Mouse (Mus musculus) hindbrain, embryonic 15.5 days (tissue): ENCODE measurements around the gene Ppt2. TPM values are rescaled to one million over a fixed set of nuclear protein-coding genes. Genes with fewer than 3 reads are reported as not detected.

Source experiments
- ATAC-seq: fragments of 200-750 bp; cut with Nextera tagmentation; 2 replicates; pipeline ENCODE4 v1.8.0; 2017; ENCODE audit warnings: low read depth, moderate number of reproducible peaks, moderate TSS enrichment; ENCODE audit not compliant: low FRiP score
- H3K27ac ChIP-seq: fragments of 300-500 bp; sonication (generic); replicated peaks from 2 replicates; pipeline ENCODE4 v1.5.1; 2015; ENCODE audit warnings: mild to moderate bottlenecking, inconsistent platforms
- H3K27me3 ChIP-seq: fragments of 300-500 bp; sonication (generic); 2 replicates; pipeline ENCODE4 v1.6.1; 2015; ENCODE audit warnings: control low read depth, inconsistent platforms
- H3K36me3 ChIP-seq: fragments of 300-500 bp; sonication (generic); 2 replicates; pipeline ENCODE4 v1.6.1; 2015; ENCODE audit warnings: control low read depth, inconsistent platforms
- H3K4me1 ChIP-seq: fragments of 300-500 bp; sonication (generic); replicated peaks from 2 replicates; pipeline ENCODE4 v1.6.1; 2015; ENCODE audit warnings: control low read depth, inconsistent platforms
- H3K4me2 ChIP-seq: fragments of 300-500 bp; sonication (generic); 2 replicates; pipeline ENCODE4 v1.6.1; 2015; ENCODE audit warnings: moderate library complexity, mild to moderate bottlenecking, inconsistent platforms
- H3K4me3 ChIP-seq: fragments of 300-500 bp; sonication (generic); 2 replicates; pipeline ENCODE4 v1.5.1; 2015; ENCODE audit warnings: mild to moderate bottlenecking, inconsistent platforms
- H3K9ac ChIP-seq: fragments of 300-500 bp; sonication (generic); 2 replicates; pipeline ENCODE4 v1.6.1; 2015; ENCODE audit warnings: inconsistent platforms
- H3K9me3 ChIP-seq: fragments of 300-500 bp; sonication (generic); 2 replicates; pipeline ENCODE4 v1.6.1; 2016; ENCODE audit warnings: control low read depth, inconsistent platforms
- WGBS: fragments of 180-500 bp; shearing (Covaris S2); methylation state at CpG from one replicate; pipeline ENCODE4 v1.1.7; 2015; 5-methylcytosine and 5-hydroxymethylcytosine counted together
- polyA plus RNA-seq: library from polyadenylated mRNA; unstranded; fragments of >200 nt; fragmentation: Nextera tagmentation; extraction: Ambion mirVana; gene quantifications from 2 replicates; pipeline ENCODE4 v1.2.1, GENCODE M21; 2015

Gene Ppt2
- polyA plus RNA-seq, 1 experiment from 2014 or later: 20.4 TPM

DNA sequence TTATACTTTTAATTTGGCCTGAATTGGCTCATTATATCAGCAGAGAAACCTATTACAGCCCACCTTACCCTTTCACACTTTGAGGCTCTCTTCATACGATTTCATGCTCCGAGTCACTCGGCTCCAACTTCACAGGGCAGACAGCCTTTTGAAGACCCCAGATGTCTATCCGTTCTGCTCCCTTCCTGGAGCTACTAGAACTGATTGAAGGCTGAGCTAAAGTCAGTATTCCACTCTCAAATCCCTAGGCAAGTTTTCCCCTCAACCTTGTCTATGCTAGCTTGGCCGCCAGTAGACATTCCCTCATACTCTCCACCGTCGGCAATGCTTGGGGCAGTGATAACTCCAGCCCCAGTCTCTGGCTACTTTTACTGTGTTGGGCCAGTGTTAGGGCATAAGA lies 39.1 kb downstream of the Ppt2 start:
- ATAC-seq: no peak
- Histone ChIP-seq H3K36me3 (no peaks in the 10 kb centered on the region), H3K4me1 (peaks cover 65% of the 10 kb centered on the region), H3K27ac (no peak overlapping the region), H3K4me2 (no peak overlapping the region), H3K9me3 (no peaks in the 10 kb centered on the region), H3K9ac (no peak overlapping the region), H3K27me3 (no peaks in the 10 kb centered on the region), H3K4me3 (no peak overlapping the region)
- WGBS: 48% methylated on average over 7 of the region's 7 CpGs

DNA sequence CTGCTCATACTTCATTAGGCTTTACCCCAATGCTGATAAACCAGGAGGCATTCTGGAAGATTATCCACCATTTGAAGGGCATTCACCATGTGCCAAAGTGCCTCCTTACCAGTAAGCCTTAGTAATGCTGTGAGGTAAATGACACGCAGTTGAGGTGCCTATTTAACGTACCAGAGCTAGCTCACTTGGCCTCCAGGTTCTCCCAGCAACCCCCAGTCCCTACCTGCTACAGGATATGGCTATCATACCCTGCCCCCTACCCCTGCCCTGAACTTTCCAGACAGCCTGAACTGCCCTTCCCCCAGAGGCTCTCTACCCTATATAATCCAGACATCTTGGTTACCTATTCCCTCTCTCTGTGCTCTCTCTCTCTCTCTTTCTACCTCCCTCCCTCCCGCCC lies 39.5 kb downstream of the Ppt2 start:
- H3K9me3 ChIP-seq: no peaks in the 10 kb centered on the region
- peak overlapping the region; percentile 14; the same call in 1 of the 2 replicates for H3K9ac ChIP-seq
- 76% methylated on average over 3 of the region's 3 CpGs for WGBS
- ATAC-seq: no peak
- peaks cover 61% of the 10 kb centered on the region for H3K4me1 ChIP-seq
- no peak overlapping the region for H3K4me2 ChIP-seq
- no peaks in the 10 kb centered on the region for H3K27me3 ChIP-seq
- no peak overlapping the region for H3K27ac ChIP-seq
- H3K4me3 ChIP-seq: peak overlapping the region; percentile 65; the same call in 1 of the 2 replicates
- no peaks in the 10 kb centered on the region for H3K36me3 ChIP-seq

- WGBS: 4% methylated on average over 19 of the region's 19 CpGs
- H3K4me3 ChIP-seq: peak overlapping the region; percentile 65
- peaks cover 51% of the 10 kb centered on the region for H3K4me1 ChIP-seq
Observed at GRCm38 (mm10) chr17:34587814-34588213, 40.5 kb downstream of the Ppt2 start.

GRCm38 (mm10) chr17:34587423-34587811 lies 40.9 kb downstream of the Ppt2 start:
- under 1% methylated on average over 48 of the region's 50 CpGs for WGBS
- H3K4me3 ChIP-seq: peak overlapping the region; percentile 65
- H3K4me2 ChIP-seq: peak overlapping the region; percentile 86
- peak overlapping the region; percentile 99 for H3K27ac ChIP-seq
- H3K9ac ChIP-seq: peak overlapping the region; percentile 97
- H3K27me3 ChIP-seq: no peaks in the 10 kb centered on the region
- ATAC-seq: peak; percentile 83
- no peaks in the 10 kb centered on the region for H3K9me3 ChIP-seq
- peaks cover 47% of the 10 kb centered on the region for H3K4me1 ChIP-seq
- no peaks in the 10 kb centered on the region for H3K36me3 ChIP-seq

More at GRCm38 (mm10) chr17:34587814-34588213, 40.5 kb downstream of the Ppt2 start:
- no peak for ATAC-seq
- Histone ChIP-seq H3K9me3 (no peaks in the 10 kb centered on the region), H3K4me2 (peak overlapping the region; percentile 86), H3K27me3 (no peaks in the 10 kb centered on the region), H3K36me3 (no peaks in the 10 kb centered on the region), H3K27ac (peak overlapping the region; percentile 99), H3K9ac (peak overlapping the region; percentile 97)

DNA sequence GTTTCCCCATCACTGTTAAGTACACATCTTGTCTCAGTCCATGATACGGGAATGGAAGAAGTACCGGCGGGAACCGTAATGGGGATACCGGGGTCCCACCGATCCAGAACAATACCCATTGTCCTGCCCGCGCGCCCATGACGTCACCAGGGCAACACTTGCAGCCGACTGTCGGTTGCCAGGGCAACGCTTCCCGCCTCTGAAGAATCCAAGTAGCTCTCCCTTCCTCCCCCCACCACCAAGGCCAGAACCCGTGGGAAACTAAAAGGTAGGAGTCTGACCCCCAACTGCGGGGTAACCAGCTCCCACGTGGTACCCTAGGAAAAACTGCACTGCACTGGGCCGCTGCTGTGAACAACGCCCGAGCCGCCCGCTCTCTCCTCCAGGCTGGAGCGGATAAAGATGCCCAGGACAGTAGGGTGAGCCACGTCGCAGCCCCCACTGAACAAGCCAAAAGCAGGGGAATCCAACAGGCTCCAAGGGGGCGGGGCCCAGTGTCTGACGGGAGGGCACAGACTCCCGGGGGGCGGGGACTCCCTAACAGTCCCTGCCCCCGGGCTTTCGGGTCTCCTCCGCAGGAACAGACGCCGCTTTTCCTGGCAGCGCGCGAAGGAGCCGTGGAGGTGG lies 41.4 kb downstream of the Ppt2 start:
- Histone ChIP-seq H3K4me1 (peaks cover 47% of the 10 kb centered on the region), H3K36me3 (no peaks in the 10 kb centered on the region), H3K27ac (peak overlapping the region; percentile 99), H3K4me2 (peak overlapping the region; percentile 86), H3K27me3 (no peaks in the 10 kb centered on the region), H3K9ac (peak overlapping the region; percentile 81), H3K4me3 (peak overlapping the region; percentile 65), H3K9me3 (no peaks in the 10 kb centered on the region)
- WGBS: 0% methylated on average over 38 of the region's 38 CpGs
- ATAC-seq: peak; percentile 84

- peak; percentile 12 for ATAC-seq
- Histone ChIP-seq H3K36me3 (no peaks in the 10 kb centered on the region), H3K27me3 (no peaks in the 10 kb centered on the region), H3K4me3 (peak overlapping the region; percentile 65), H3K9ac (peak overlapping the region; percentile 81), H3K4me1 (peaks cover 42% of the 10 kb centered on the region), H3K27ac (peak overlapping the region; percentile 99), H3K4me2 (peak overlapping the region; percentile 86), H3K9me3 (no peaks in the 10 kb centered on the region)
- WGBS: 10% methylated on average over 32 of the region's 32 CpGs
Observed at GRCm38 (mm10) chr17:34585877-34586771, 42.2 kb downstream of the Ppt2 start.

GRCm38 (mm10) chr17:34585121-34585520 lies 43.2 kb downstream of the Ppt2 start:
- H3K36me3 ChIP-seq: no peaks in the 10 kb centered on the region
- no peaks in the 10 kb centered on the region for H3K9me3 ChIP-seq
- WGBS: 83% methylated on average over 8 of the region's 8 CpGs
- no peak overlapping the region for H3K4me2 ChIP-seq
- H3K4me3 ChIP-seq: no peak overlapping the region
- peaks cover 32% of the 10 kb centered on the region for H3K4me1 ChIP-seq
- 0 out of 2 replicates have a peak overlapping the region, but pooled peaks have one; percentile 23 for H3K27ac ChIP-seq
- H3K9ac ChIP-seq: no peak overlapping the region
- ATAC-seq: no peak
- H3K27me3 ChIP-seq: no peaks in the 10 kb centered on the region

DNA sequence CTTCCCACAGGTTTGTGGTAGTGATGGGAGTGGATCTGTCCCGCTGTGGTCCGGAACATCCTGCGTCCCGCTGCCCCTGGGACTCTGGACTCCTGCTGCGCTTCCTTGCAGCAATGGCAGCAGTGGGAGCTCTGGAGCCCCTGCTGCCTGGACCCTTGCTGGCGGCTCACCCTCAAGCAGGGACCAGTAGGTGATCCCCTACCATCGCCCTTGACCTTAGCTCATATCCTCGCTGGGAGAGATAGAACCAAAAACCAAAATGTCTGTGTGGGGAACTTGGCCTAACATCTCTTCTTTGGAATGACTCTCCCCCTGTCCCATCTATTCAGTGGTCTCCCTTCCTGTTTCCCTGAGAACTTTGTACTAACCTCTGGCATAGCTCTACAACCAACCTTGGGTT lies 44.5 kb downstream of the Ppt2 start:
- H3K27me3 ChIP-seq: no peaks in the 10 kb centered on the region
- H3K36me3 ChIP-seq: no peaks in the 10 kb centered on the region
- no peak overlapping the region for H3K27ac ChIP-seq
- no peak overlapping the region for H3K4me2 ChIP-seq
- ATAC-seq: no peak
- H3K9me3 ChIP-seq: no peaks in the 10 kb centered on the region
- 88% methylated on average over 8 of the region's 8 CpGs for WGBS
- H3K4me3 ChIP-seq: no peak overlapping the region
- H3K4me1 ChIP-seq: peaks cover 23% of the 10 kb centered on the region
- no peak overlapping the region for H3K9ac ChIP-seq

DNA sequence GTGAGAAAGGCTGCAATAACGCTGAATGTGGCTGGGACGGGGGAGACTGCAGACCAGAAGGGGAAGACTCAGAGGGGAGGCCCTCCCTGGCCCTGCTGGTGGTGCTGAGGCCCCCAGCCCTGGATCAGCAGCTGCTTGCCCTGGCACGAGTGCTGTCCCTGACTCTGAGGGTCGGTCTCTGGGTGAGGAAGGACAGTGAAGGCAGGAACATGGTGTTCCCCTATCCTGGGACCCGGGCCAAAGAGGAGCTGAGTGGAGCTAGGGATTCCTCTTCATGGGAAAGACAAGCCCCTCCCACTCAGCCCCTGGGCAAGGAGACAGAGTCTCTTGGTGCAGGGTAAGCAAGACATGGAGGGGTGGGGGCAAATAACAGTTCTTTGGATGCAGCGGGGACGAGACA lies 44.9 kb downstream of the Ppt2 start:
- ATAC-seq: no peak
- Histone ChIP-seq H3K36me3 (no peaks in the 10 kb centered on the region), H3K27ac (no peak overlapping the region), H3K4me1 (peaks cover 19% of the 10 kb centered on the region), H3K9me3 (no peaks in the 10 kb centered on the region), H3K4me2 (no peak overlapping the region), H3K9ac (no peak overlapping the region), H3K27me3 (no peaks in the 10 kb centered on the region), H3K4me3 (no peak overlapping the region)
- whole genome bisulfite sequencing: 61% methylated on average over 7 of the region's 7 CpGs

DNA sequence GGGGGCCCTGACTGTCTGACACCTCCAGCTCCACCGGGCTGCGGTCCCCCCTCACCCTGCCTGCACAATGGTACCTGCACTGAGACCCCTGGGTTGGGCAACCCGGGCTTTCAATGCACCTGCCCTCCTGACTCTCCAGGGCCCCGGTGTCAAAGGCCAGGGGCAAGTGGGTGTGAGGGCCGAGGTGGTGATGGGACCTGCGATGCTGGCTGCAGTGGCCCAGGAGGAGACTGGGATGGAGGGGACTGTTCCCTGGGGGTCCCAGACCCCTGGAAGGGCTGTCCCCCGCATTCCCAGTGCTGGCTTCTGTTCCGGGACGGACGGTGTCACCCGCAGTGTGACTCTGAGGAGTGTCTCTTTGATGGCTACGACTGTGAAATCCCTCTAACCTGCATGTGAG lies 45.8 kb downstream of the Ppt2 start:
- 88% methylated on average over 12 of the region's 12 CpGs for WGBS
- Histone ChIP-seq H3K4me3 (no peak overlapping the region), H3K9ac (no peak overlapping the region), H3K9me3 (no peaks in the 10 kb centered on the region), H3K36me3 (no peaks in the 10 kb centered on the region), H3K27ac (no peak overlapping the region), H3K27me3 (no peaks in the 10 kb centered on the region), H3K4me1 (peaks cover 12% of the 10 kb centered on the region), H3K4me2 (no peak overlapping the region)
- ATAC-seq: no peak

DNA sequence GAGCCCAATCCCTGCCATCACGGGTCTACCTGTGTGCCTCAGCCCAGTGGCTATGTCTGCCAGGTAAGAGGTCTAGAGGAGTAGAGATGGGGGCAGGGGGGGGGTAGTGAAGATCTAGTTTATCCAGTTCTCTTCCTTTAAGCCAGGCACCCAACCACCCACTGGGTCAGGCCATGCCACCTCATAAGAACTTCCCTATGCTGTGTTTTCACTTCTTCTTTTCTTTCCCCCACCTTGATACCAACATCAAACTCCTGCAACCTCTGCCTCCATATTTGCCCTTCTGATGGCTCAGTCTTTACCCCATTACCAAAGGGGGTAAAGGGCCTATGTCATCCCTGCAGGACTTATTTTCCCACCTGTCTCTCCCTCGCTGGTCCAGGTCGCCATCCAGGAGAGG lies 50.2 kb downstream of the Ppt2 start:
- H3K4me1 ChIP-seq: no peaks in the 10 kb centered on the region
- H3K27ac ChIP-seq: no peak overlapping the region
- H3K36me3 ChIP-seq: no peaks in the 10 kb centered on the region
- H3K9ac ChIP-seq: no peak overlapping the region
- no peak overlapping the region for H3K4me3 ChIP-seq
- H3K9me3 ChIP-seq: no peaks in the 10 kb centered on the region
- ATAC-seq: no peak
- H3K4me2 ChIP-seq: no peak overlapping the region
- H3K27me3 ChIP-seq: no peaks in the 10 kb centered on the region
- 88% methylated on average over 3 of the region's 3 CpGs for WGBS

DNA sequence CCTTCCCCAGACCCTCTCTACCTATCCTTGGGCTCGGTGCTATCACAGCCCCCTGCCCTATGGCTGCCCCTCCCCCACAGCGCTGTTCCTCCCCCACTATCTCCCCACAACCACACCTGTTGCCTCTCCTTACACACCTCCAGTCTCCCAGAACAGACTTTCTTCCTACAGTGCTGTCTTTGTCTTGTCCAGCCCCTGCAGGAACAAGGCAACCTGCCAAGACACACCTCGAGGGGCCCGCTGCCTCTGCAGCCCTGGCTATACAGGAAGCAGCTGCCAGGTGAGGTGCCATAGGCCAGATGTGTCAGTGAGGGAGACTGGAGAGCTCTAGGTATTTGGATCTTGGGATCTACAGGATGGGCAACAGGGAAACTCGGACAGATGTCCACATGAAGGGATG lies 51.7 kb downstream of the Ppt2 start:
- H3K4me2 ChIP-seq: no peak overlapping the region
- H3K4me3 ChIP-seq: no peak overlapping the region
- H3K4me1 ChIP-seq: no peaks in the 10 kb centered on the region
- WGBS: 77% methylated on average over 5 of the region's 5 CpGs
- no peak overlapping the region for H3K9ac ChIP-seq
- ATAC-seq: no peak
- no peaks in the 10 kb centered on the region for H3K27me3 ChIP-seq
- no peak overlapping the region for H3K27ac ChIP-seq
- H3K9me3 ChIP-seq: no peaks in the 10 kb centered on the region
- no peaks in the 10 kb centered on the region for H3K36me3 ChIP-seq
